Mouse (Mus musculus) liver, adult 2 months (tissue): ENCODE data around the gene Akap12.

ENCODE experiments used
- CTCF ChIP-seq: fragments of 200-500 bp; IDR thresholded peaks from 2 replicates; pipeline ENCODE4 v1.5.1; 2011; ENCODE audit warnings: low read depth, low read length, control low read depth
- POLR2A ChIP-seq: fragments of 200-500 bp; IDR thresholded peaks from 2 replicates; pipeline ENCODE4 v1.6.1; 2011; ENCODE audit warnings: low read length, control low read depth; ENCODE audit not compliant: insufficient read depth; ENCODE audit errors: extremely low read depth

DNA sequence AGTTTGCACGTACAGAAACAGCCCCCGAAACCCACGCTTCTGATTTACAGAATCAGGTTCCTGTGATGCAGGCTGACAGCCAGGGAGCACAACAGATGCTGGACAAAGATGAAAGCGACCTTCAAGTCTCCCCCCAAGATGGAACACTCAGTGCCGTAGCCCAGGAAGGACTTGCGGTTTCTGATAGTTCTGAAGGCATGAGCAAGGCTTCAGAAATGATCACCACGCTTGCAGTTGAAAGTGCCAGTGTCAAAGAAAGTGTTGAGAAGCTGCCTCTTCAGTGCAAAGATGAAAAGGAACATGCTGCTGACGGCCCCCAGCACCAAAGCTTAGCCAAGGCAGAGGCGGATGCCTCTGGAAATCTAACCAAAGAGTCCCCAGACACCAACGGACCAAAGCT is 91.3 kb downstream of the Akap12 start:
- TF ChIP-seq CTCF: no peak
- no peak for TF ChIP-seq POLR2A
